Mouse (Mus musculus): ENCODE measurements around the gene Tm4sf5.

- no peak for TF ChIP-seq CTCF (IDR thresholded peaks at IDR 0.05; ENCODE audit: borderline replicate concordance, control insufficient read depth, extremely low read depth, insufficient read depth, low read length, poor library complexity)
- TF ChIP-seq POLR2A (IDR thresholded peaks at IDR 0.05; ENCODE audit: control insufficient read depth, extremely low read depth, insufficient read depth, low read length, poor library complexity) = no peak
Measured at GRCm38 (mm10) chr11:70512709-70513342, 7.8 kb downstream of the Tm4sf5 start.

All from thymus, adult 2 months (tissue).